Mouse (Mus musculus): Measurements from ENCODE around the gene Zzef1. TPM values are rescaled to one million over a fixed set of nuclear protein-coding genes. Genes with fewer than 3 reads are reported as not detected.

The Zzef1 gene
- polyA plus RNA-seq, 1 experiment, result 17.9 TPM

GRCm38 (mm10) chr11:72861236-72861635, 65.2 kb downstream of the Zzef1 start:
- TF ChIP-seq CTCF (IDR thresholded peaks at IDR 0.05; ENCODE audit: control insufficient read depth, insufficient read depth, low read length) (no peak), POLR2A (IDR thresholded peaks at IDR 0.05; ENCODE audit: borderline replicate concordance, control insufficient read depth, low read depth, low read length) (no peak)

GRCm38 (mm10) chr11:72866446-72866845, 70.4 kb downstream of the Zzef1 start:
- Histone ChIP-seq H3K4me3 (replicated peaks; ENCODE audit: control insufficient read depth, low read depth, low read length) (no peak overlapping the region), H3K4me1 (ENCODE audit: control insufficient read depth, insufficient read depth, low read length) (no peaks in the 10 kb centered on the region), H3K27ac (ENCODE audit: control insufficient read depth, insufficient read depth, low read depth, low read length, poor library complexity) (no peak overlapping the region)
- WGBS, result 78% methylated on average over 7 of the region's 7 CpGs
- TF ChIP-seq POLR2A (IDR thresholded peaks at IDR 0.05; ENCODE audit: borderline replicate concordance, control insufficient read depth, low read depth, low read length), result no peak

More at GRCm38 (mm10) chr11:72861236-72861635, 65.2 kb downstream of the Zzef1 start:
- Histone ChIP-seq H3K4me3 (replicated peaks; ENCODE audit: control insufficient read depth, low read depth, low read length) (no peak overlapping the region), H3K27ac (ENCODE audit: control insufficient read depth, insufficient read depth, low read depth, low read length, poor library complexity) (no peak overlapping the region), H3K4me1 (ENCODE audit: control insufficient read depth, insufficient read depth, low read length) (no peaks in the 10 kb centered on the region)
- WGBS, result 91% methylated on average over 3 of the region's 3 CpGs

GRCm38 (mm10) chr11:72872061-72872460, 76.0 kb downstream of the Zzef1 start:
- TF ChIP-seq POLR2A (IDR thresholded peaks at IDR 0.05; ENCODE audit: borderline replicate concordance, control insufficient read depth, low read depth, low read length) (no peak), CTCF (IDR thresholded peaks at IDR 0.05; ENCODE audit: control insufficient read depth, insufficient read depth, low read length) (no peak)
- no peak overlapping the region for H3K27ac ChIP-seq (ENCODE audit: control insufficient read depth, insufficient read depth, low read depth, low read length, poor library complexity)
- H3K4me3 ChIP-seq (replicated peaks; ENCODE audit: control insufficient read depth, low read depth, low read length), result no peak overlapping the region
- no peaks in the 10 kb centered on the region for H3K4me1 ChIP-seq (ENCODE audit: control insufficient read depth, insufficient read depth, low read length)
- WGBS, result 86% methylated on average over 1 of the region's 1 CpGs

GRCm38 (mm10) chr11:72892623-72893022, 96.6 kb downstream of the Zzef1 start:
- Histone ChIP-seq H3K27ac (ENCODE audit: control insufficient read depth, insufficient read depth, low read depth, low read length, poor library complexity) (no peak overlapping the region), H3K4me1 (ENCODE audit: control insufficient read depth, insufficient read depth, low read length) (no peaks in the 10 kb centered on the region), H3K4me3 (replicated peaks; ENCODE audit: control insufficient read depth, low read depth, low read length) (no peak overlapping the region)
- 90% methylated on average over 1 of the region's 1 CpGs for WGBS
- TF ChIP-seq POLR2A (IDR thresholded peaks at IDR 0.05; ENCODE audit: borderline replicate concordance, control insufficient read depth, low read depth, low read length), result no peak
- no peak for TF ChIP-seq CTCF (IDR thresholded peaks at IDR 0.05; ENCODE audit: control insufficient read depth, insufficient read depth, low read length)

GRCm38 (mm10) chr11:72908391-72908790, 112.4 kb downstream of the Zzef1 start:
- Histone ChIP-seq H3K4me1 (ENCODE audit: control insufficient read depth, insufficient read depth, low read length) (no peaks in the 10 kb centered on the region), H3K27ac (ENCODE audit: control insufficient read depth, insufficient read depth, low read depth, low read length, poor library complexity) (no peak overlapping the region), H3K4me3 (replicated peaks; ENCODE audit: control insufficient read depth, low read depth, low read length) (no peak overlapping the region)
- TF ChIP-seq CTCF (IDR thresholded peaks at IDR 0.05; ENCODE audit: control insufficient read depth, insufficient read depth, low read length) (no peak), POLR2A (IDR thresholded peaks at IDR 0.05; ENCODE audit: borderline replicate concordance, control insufficient read depth, low read depth, low read length) (no peak)
- WGBS, result 81% methylated on average over 4 of the region's 4 CpGs

GRCm38 (mm10) chr11:72917299-72917996, 121.4 kb downstream of the Zzef1 start:
- no peak for TF ChIP-seq POLR2A (IDR thresholded peaks at IDR 0.05; ENCODE audit: borderline replicate concordance, control insufficient read depth, low read depth, low read length)
- TF ChIP-seq CTCF (IDR thresholded peaks at IDR 0.05; ENCODE audit: control insufficient read depth, insufficient read depth, low read length), result no peak
- 57% methylated on average over 7 of the region's 7 CpGs for WGBS
- H3K27ac ChIP-seq (ENCODE audit: control insufficient read depth, insufficient read depth, low read depth, low read length, poor library complexity), result no peak overlapping the region
- no peak overlapping the region for H3K4me3 ChIP-seq (replicated peaks; ENCODE audit: control insufficient read depth, low read depth, low read length)
- H3K4me1 ChIP-seq (ENCODE audit: control insufficient read depth, insufficient read depth, low read length), result peaks cover 2% of the 10 kb centered on the region; the same call in 1 of the 2 replicates

- WGBS, result 31% methylated on average over 4 of the region's 4 CpGs
- Histone ChIP-seq H3K4me3 (replicated peaks; ENCODE audit: control insufficient read depth, low read depth, low read length) (no peak overlapping the region), H3K27ac (ENCODE audit: control insufficient read depth, insufficient read depth, low read depth, low read length, poor library complexity) (no peak overlapping the region), H3K4me1 (ENCODE audit: control insufficient read depth, insufficient read depth, low read length) (peaks cover 5% of the 10 kb centered on the region; the same call in 1 of the 2 replicates)
- TF ChIP-seq POLR2A (IDR thresholded peaks at IDR 0.05; ENCODE audit: borderline replicate concordance, control insufficient read depth, low read depth, low read length) (no peak), CTCF (IDR thresholded peaks at IDR 0.05; ENCODE audit: control insufficient read depth, insufficient read depth, low read length) (no peak)
Observed at GRCm38 (mm10) chr11:72923116-72923515, 127.1 kb downstream of the Zzef1 start.

GRCm38 (mm10) chr11:72924458-72924857, 128.4 kb downstream of the Zzef1 start:
- H3K27ac ChIP-seq (ENCODE audit: control insufficient read depth, insufficient read depth, low read depth, low read length, poor library complexity), result no peak overlapping the region
- WGBS, result 53% methylated on average over 1 of the region's 1 CpGs
- no peak overlapping the region for H3K4me3 ChIP-seq (replicated peaks; ENCODE audit: control insufficient read depth, low read depth, low read length)
- H3K4me1 ChIP-seq (ENCODE audit: control insufficient read depth, insufficient read depth, low read length), result peaks cover 5% of the 10 kb centered on the region; the same call in 1 of the 2 replicates
- TF ChIP-seq CTCF (IDR thresholded peaks at IDR 0.05; ENCODE audit: control insufficient read depth, insufficient read depth, low read length), result no peak
- no peak for TF ChIP-seq POLR2A (IDR thresholded peaks at IDR 0.05; ENCODE audit: borderline replicate concordance, control insufficient read depth, low read depth, low read length)

All from bone marrow, adult 2 months (tissue).